Comparison of ENCODE assay signal across 26 mouse cellular contexts in genomic region chr17:62837336-62837735, GRCm38 (mm10). TPM values are rescaled to one million over a fixed set of nuclear protein-coding genes. Genes with fewer than 3 reads are reported as not detected.
DNase-seq lines count a peak whose midpoint lies in the region; ATAC-seq and TF ChIP-seq lines count a peak whose summit lies in the region.
"Had no signal": no experiment of that assay in that cellular context is flagged by ENCODE, and none has a peak within 500 bp of the region (broad histone marks: within the 10 kb centered on the region; RNA-seq: fewer than 3 reads in every experiment).

No protein-coding gene starts in this region.

- H3K27ac ChIP-seq in kidney, embryonic 14.5 days (ENCODE audit: low read depth, low read length) = no peak overlapping the region
- no peak overlapping the region for H3K27ac ChIP-seq in kidney, postnatal 0 days
- no peak overlapping the region for H3K27ac ChIP-seq in stomach, postnatal 0 days (replicated peaks)
- H3K27ac ChIP-seq: embryonic facial prominence, embryonic 10.5 days; embryonic facial prominence, embryonic 12.5 days; forebrain, embryonic 13.5 days; forebrain, embryonic 15.5 days had no signal

- DNase-seq in embryo, embryonic 10 days (ENCODE audit: low spot score) = peak; percentile 63
- no peak for DNase-seq in embryo, embryonic 9.5 days (ENCODE audit: extremely low spot score)
- DNase-seq in kidney, postnatal 10 days = no peak
- peak; percentile 49 for DNase-seq in kidney, postnatal 0 days (ENCODE audit: low spot score)
- DNase-seq in kidney, postnatal 36 days = no peak
- DNase-seq in stomach, postnatal 0 days (ENCODE audit: low spot score) = no peak
- DNase-seq: adrenal gland, adult 8-10 months; adrenal gland, postnatal 14 days; adrenal gland, postnatal 36 days; B cell, adult 2 months; cerebellum, adult 11-12 months; cerebellum, adult 2 months; cerebellum, adult 9-10 months; cerebellum, postnatal 10 days; cerebellum, postnatal 25 days; forebrain, postnatal 0 days had no signal

- H3K27me3 ChIP-seq in kidney, embryonic 14.5 days (ENCODE audit: control insufficient read depth, insufficient read depth, low read length) = no peaks in the 10 kb centered on the region
- no peaks in the 10 kb centered on the region for H3K27me3 ChIP-seq in kidney, postnatal 0 days (ENCODE audit: insufficient read depth, low read length)
- H3K27me3 ChIP-seq in stomach, postnatal 0 days (ENCODE audit: control insufficient read depth, insufficient read depth, low read length) = no peaks in the 10 kb centered on the region
- H3K27me3 ChIP-seq: CH12.LX; embryonic facial prominence, embryonic 12.5 days; forebrain, embryonic 13.5 days; forebrain, embryonic 15.5 days; Patski had no signal

- no peak overlapping the region for H3K4me2 ChIP-seq in kidney, embryonic 14.5 days (replicated peaks; ENCODE audit: low read depth, low read length)
- H3K4me2 ChIP-seq in kidney, postnatal 0 days (ENCODE audit: low read length) = no peak overlapping the region
- no peak overlapping the region for H3K4me2 ChIP-seq in stomach, postnatal 0 days (replicated peaks; ENCODE audit: low read depth)
- H3K4me2 ChIP-seq: embryonic facial prominence, embryonic 12.5 days; forebrain, embryonic 13.5 days; forebrain, embryonic 15.5 days had no signal

- H3K4me3 ChIP-seq in kidney, embryonic 14.5 days (ENCODE audit: low read length) = no peak overlapping the region
- H3K4me3 ChIP-seq in kidney, postnatal 0 days (replicated peaks; ENCODE audit: low read depth, low read length) = no peak overlapping the region
- no peak overlapping the region for H3K4me3 ChIP-seq in stomach, postnatal 0 days (ENCODE audit: low read depth, low read length)
- H3K4me3 ChIP-seq: embryonic facial prominence, embryonic 10.5 days; embryonic facial prominence, embryonic 12.5 days; forebrain, embryonic 13.5 days; forebrain, embryonic 15.5 days had no signal

- no peak for TF ChIP-seq CTCF in kidney, postnatal 0 days (IDR thresholded peaks at IDR 0.05; ENCODE audit: low read depth)
- no peak for TF ChIP-seq CTCF in stomach, postnatal 0 days (IDR thresholded peaks at IDR 0.05; ENCODE audit: low read depth)

- WGBS in kidney, embryonic 14.5 days = 19% methylated on average over 7 of the region's 7 CpGs
- 23% methylated on average over 7 of the region's 7 CpGs for WGBS in kidney, postnatal 0 days
- 46% methylated on average over 7 of the region's 7 CpGs for WGBS in stomach, postnatal 0 days

- no peaks in the 10 kb centered on the region for H3K36me3 ChIP-seq in kidney, embryonic 14.5 days (ENCODE audit: control insufficient read depth, insufficient read depth, low read length)
- no peaks in the 10 kb centered on the region for H3K36me3 ChIP-seq in kidney, postnatal 0 days (ENCODE audit: insufficient read depth, low read length)
- H3K36me3 ChIP-seq in stomach, postnatal 0 days (ENCODE audit: control insufficient read depth, insufficient read depth, low read length) = no peaks in the 10 kb centered on the region
- H3K36me3 ChIP-seq: forebrain, embryonic 15.5 days; G1E had no signal

- ATAC-seq in kidney, embryonic 14.5 days (ENCODE audit: low FRiP score, low TSS enrichment) = peak; percentile 35; the same call in 1 of the 2 replicates
- ATAC-seq in kidney, postnatal 0 days (replicated peaks; ENCODE audit: low FRiP score, low read depth) = no peak
- 0 out of 2 replicates have a peak, but pooled peaks have one; percentile 42 for ATAC-seq in stomach, postnatal 0 days (ENCODE audit: low FRiP score, low TSS enrichment)
- ATAC-seq: activated CD4-positive, CD25-positive, alpha-beta regulatory T cell, adult 4 months; CD4-positive, CD25-positive, alpha-beta regulatory T cell, adult 4 months; forebrain, embryonic 13.5 days; forebrain, embryonic 15.5 days; forebrain, postnatal 0 days; Patski had no signal

- H3K9me3 ChIP-seq in kidney, embryonic 14.5 days (ENCODE audit: control insufficient read depth, low read length) = 0 out of 2 replicates have a peak, but pooled peaks cover 2% of the 10 kb centered on the region
- H3K9me3 ChIP-seq in kidney, postnatal 0 days (replicated peaks; ENCODE audit: low read length) = no peaks in the 10 kb centered on the region
- H3K9me3 ChIP-seq in stomach, postnatal 0 days (ENCODE audit: control insufficient read depth, low read length) = no peaks in the 10 kb centered on the region
- H3K9me3 ChIP-seq: embryonic facial prominence, embryonic 12.5 days; forebrain, embryonic 15.5 days had no signal

- no peak overlapping the region for H3K9ac ChIP-seq in kidney, embryonic 14.5 days (ENCODE audit: low read depth, low read length)
- no peak overlapping the region for H3K9ac ChIP-seq in kidney, postnatal 0 days (ENCODE audit: low read depth, low read length)
- no peak overlapping the region for H3K9ac ChIP-seq in stomach, postnatal 0 days (ENCODE audit: low read length)
- H3K9ac ChIP-seq: embryonic facial prominence, embryonic 12.5 days; forebrain, embryonic 13.5 days; forebrain, embryonic 15.5 days; forebrain, postnatal 0 days had no signal

- TF ChIP-seq EP300 in stomach, postnatal 0 days (optimal IDR thresholded peaks at IDR 0.05) = no peak

- peaks cover 7% of the 10 kb centered on the region; the same call in 1 of the 2 replicates for H3K4me1 ChIP-seq in kidney, embryonic 14.5 days (ENCODE audit: control insufficient read depth, insufficient read depth, low read length)
- H3K4me1 ChIP-seq in kidney, postnatal 0 days (replicated peaks; ENCODE audit: insufficient read depth, low read length) = no peaks in the 10 kb centered on the region
- H3K4me1 ChIP-seq in stomach, postnatal 0 days (replicated peaks; ENCODE audit: control insufficient read depth, insufficient read depth) = no peaks in the 10 kb centered on the region
- H3K4me1 ChIP-seq: embryonic facial prominence, embryonic 12.5 days; forebrain, embryonic 13.5 days; forebrain, embryonic 15.5 days had no signal

RNA-seq across cellular contexts. Expression of gene Efna5, which starts 43.8 kb away (rescaled TPM):
- polyA plus RNA-seq in kidney, embryonic 14.5 days (2014; fragmentation: Nextera tagmentation; extraction: Ambion mirVana) = 26.6 and 36.4 TPM in 2 replicates
- 17.3 and 19.4 TPM in 2 replicates for polyA plus RNA-seq in kidney, postnatal 0 days (2015; fragmentation: Nextera tagmentation; extraction: Ambion mirVana)
- 23.3 and 23.9 TPM in 2 replicates for polyA plus RNA-seq in stomach, postnatal 0 days (2015; fragmentation: Nextera tagmentation; extraction: Ambion mirVana)
- polyA plus RNA-seq: G1E had no signal

Comparison
In these comparisons a context has a peak if more than half of its experiments do, and no peak if none do; other contexts are left out.
1. DNase-seq: peak in embryo, embryonic 10 days (single experiment) and kidney, postnatal 0 days (single experiment); none in embryo, embryonic 9.5 days (single experiment), kidney, postnatal 10 days (single experiment), kidney, postnatal 36 days (0 of 2) and stomach, postnatal 0 days (single experiment).